Mouse (Mus musculus): ENCODE measurements around the gene Usp37.
"Not testable (repeated sequence)": the region's sequence is repeated elsewhere in the genome, so short reads cannot be mapped to it uniquely, and the experiment has no call there.

DNA sequence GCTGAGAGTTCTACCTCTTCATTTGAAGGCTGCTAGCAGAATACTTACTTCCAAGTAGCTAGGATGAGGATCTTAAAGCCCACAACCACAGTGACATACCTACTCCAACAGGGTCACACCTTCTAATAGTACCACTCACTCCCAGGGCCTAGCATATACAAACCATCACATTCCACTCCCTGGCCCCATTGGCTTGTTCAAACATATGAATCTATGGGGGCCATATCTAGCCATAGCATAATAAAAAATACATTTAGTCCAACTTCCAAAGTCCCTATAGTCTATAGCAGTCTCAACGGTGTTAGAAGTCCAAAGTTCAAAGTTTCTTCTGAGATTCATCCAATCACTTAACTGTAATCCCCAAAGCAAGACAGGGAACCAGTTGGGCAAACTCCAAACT is 31.1 kb downstream of the Usp37 start:
- TF ChIP-seq POLR2A (IDR thresholded peaks at IDR 0.05; ENCODE audit: insufficient read depth, low read length); CTCF (IDR thresholded peaks at IDR 0.05; ENCODE audit: low read depth, low read length): not testable (repeated sequence)

Measured in ES-Bruce4 (cell line).